Comparison of ENCODE assay signal across 27 mouse cellular contexts in genomic region chr4:117122209-117122608, GRCm38 (mm10). TPM values are rescaled to one million over a fixed set of nuclear protein-coding genes. Genes with fewer than 3 reads are reported as not detected.
A peak's percentile ranks its signal among the peaks of the same experiment; 100 is the strongest.
DNase-seq lines count a peak whose midpoint lies in the region; ATAC-seq and TF ChIP-seq lines count a peak whose summit lies in the region.
"Had no signal": no experiment of that assay in that cellular context is flagged by ENCODE, and none has a peak within 500 bp of the region (broad histone marks: within the 10 kb centered on the region; RNA-seq: fewer than 3 reads in every experiment).

No protein-coding gene starts in this region.

- no peak for TF ChIP-seq RAD21 in CH12.LX (IDR thresholded peaks at IDR 0.05; ENCODE audit: low read depth, low read length)

- H3K4me2 ChIP-seq in heart, embryonic 13.5 days = no peak overlapping the region
- peak overlapping the region; percentile 37 for H3K4me2 ChIP-seq in CH12.LX (ENCODE audit: insufficient read depth, low read depth, poor library complexity, severe bottlenecking)
- H3K4me2 ChIP-seq in intestine, embryonic 16.5 days (ENCODE audit: low read depth, low read length) = no peak overlapping the region
- H3K4me2 ChIP-seq: heart, embryonic 11.5 days; hindbrain, embryonic 14.5 days; limb, embryonic 13.5 days; liver, embryonic 13.5 days; neural tube, embryonic 15.5 days had no signal

- no peak for TF ChIP-seq POLR2A in CH12.LX (IDR thresholded peaks at IDR 0.05; ENCODE audit: low read depth, low read length)

- no peak overlapping the region for H3K4me3 ChIP-seq in heart, embryonic 13.5 days
- H3K4me3 ChIP-seq in CH12.LX (replicated peaks in 1 of 3; ENCODE audit: low read depth in 2 of 3, low read length in 2 of 3, poor library complexity in 1 of 3) (peak overlapping the region in 1 of 3 experiments; percentile 27), E14TG2a.4 (replicated peaks; ENCODE audit: low read length) (peak overlapping the region; percentile 94; the same call in 1 of the 2 replicates)
- no peak overlapping the region for H3K4me3 ChIP-seq in intestine, embryonic 16.5 days (ENCODE audit: low read length)
- H3K4me3 ChIP-seq: limb, embryonic 13.5 days; liver, embryonic 13.5 days; lung, embryonic 15.5 days had no signal

- dilution Hi-C loops in CH12.LX (cut with MboI; ENCODE audit: extremely low pct_ligation_motif_present, extremely low pct_unique_long_range_greater_than_20kb, low sequenced_read_pairs) = no loop called here

- H3K27me3 ChIP-seq in heart, embryonic 13.5 days (replicated peaks) = no peaks in the 10 kb centered on the region
- H3K27me3 ChIP-seq in CH12.LX (replicated peaks) (no peaks in the 10 kb centered on the region), E14TG2a.4 (ENCODE audit: insufficient read depth, low read length) (no peaks in the 10 kb centered on the region)
- no peaks in the 10 kb centered on the region for H3K27me3 ChIP-seq in intestine, embryonic 16.5 days (replicated peaks; ENCODE audit: control insufficient read depth, insufficient read depth, low read length)
- H3K27me3 ChIP-seq: limb, embryonic 13.5 days; liver, embryonic 13.5 days; lung, embryonic 15.5 days; neural tube, embryonic 15.5 days; Patski had no signal

- no peak for DNase-seq in heart, postnatal 36 days
- DNase-seq in CH12.LX (ENCODE audit: extremely low read depth) = no peak
- DNase-seq in induced T-regulatory cell, adult 2 months (ENCODE audit: low read depth) = peak; percentile 27
- no peak for DNase-seq in urinary bladder, postnatal 25 days (ENCODE audit: low spot score)
- no peak for DNase-seq in c-Kit-positive CD71-positive TER-119-positive erythroid progenitor cells, embryonic 14.5 days (ENCODE audit: low spot score)
- DNase-seq: adrenal gland, adult 2 months; cerebellum, postnatal 10 days; forebrain, postnatal 0 days; gastrocnemius, postnatal 36 days; heart, postnatal 14 days; kidney, adult 8-10 months; kidney, postnatal 14 days; liver, embryonic 13.5 days had no signal

- intact Hi-C loops in heart, postnatal 36 days (cut with DNase I) = no loop called here

- 0 out of 2 replicates have a peak overlapping the region, but pooled peaks have one; percentile 28 for H3K9ac ChIP-seq in heart, embryonic 13.5 days
- H3K9ac ChIP-seq in CH12.LX (ENCODE audit: insufficient read depth, low read depth) = peak overlapping the region; percentile 54; the same call in 1 of the 2 replicates
- no peak overlapping the region for H3K9ac ChIP-seq in intestine, embryonic 16.5 days (ENCODE audit: low read depth, low read length)
- H3K9ac ChIP-seq: forebrain, postnatal 0 days; hindbrain, embryonic 14.5 days; limb, embryonic 13.5 days; lung, embryonic 15.5 days; neural tube, embryonic 15.5 days had no signal

- peaks cover 8% of the 10 kb centered on the region; the same call in 1 of the 2 replicates for H3K79me2 ChIP-seq in CH12.LX (replicated peaks; ENCODE audit: control insufficient read depth, extremely low read depth, insufficient read depth, poor library complexity, severe bottlenecking)

- no peak overlapping the region for H3K27ac ChIP-seq in heart, embryonic 13.5 days (replicated peaks)
- peak overlapping the region; percentile 29; the same call in 1 of the 2 replicates for H3K27ac ChIP-seq in CH12.LX (ENCODE audit: insufficient read depth, low read depth)
- no peak overlapping the region for H3K27ac ChIP-seq in intestine, embryonic 16.5 days (ENCODE audit: low read length)
- H3K27ac ChIP-seq: hindbrain, embryonic 14.5 days; limb, embryonic 13.5 days; liver, embryonic 13.5 days; lung, embryonic 15.5 days; macrophage; neural tube, embryonic 15.5 days had no signal

- H3K36me3 ChIP-seq in heart, embryonic 13.5 days = no peaks in the 10 kb centered on the region
- peaks cover 5 to 19% of the 10 kb centered on the region in 2 experiments for H3K36me3 ChIP-seq in CH12.LX (replicated peaks in 1 of 2; ENCODE audit: control insufficient read depth in 1 of 2, insufficient read depth in 1 of 2, low read length in 1 of 2)
- peaks cover 55% of the 10 kb centered on the region for H3K36me3 ChIP-seq in E14TG2a.4 (ENCODE audit: insufficient read depth, low read length)
- H3K36me3 ChIP-seq in intestine, embryonic 16.5 days (ENCODE audit: control insufficient read depth, insufficient read depth, low read length) = no peaks in the 10 kb centered on the region
- H3K36me3 ChIP-seq: limb, embryonic 13.5 days; liver, embryonic 13.5 days; lung, embryonic 15.5 days had no signal

- WGBS in heart, embryonic 13.5 days = 77% methylated on average over 4 of the region's 4 CpGs
- WGBS in intestine, embryonic 16.5 days = 73% methylated on average over 4 of the region's 4 CpGs

- in situ Hi-C loops in CH12.LX (cut with MboI; ENCODE audit: low pct_ligation_motif_present, low pct_unique_long_range_greater_than_20kb, low sequenced_read_pairs) = no loop called here

- ATAC-seq in heart, embryonic 13.5 days (ENCODE audit: extremely low read depth, insufficient number of reproducible peaks, low FRiP score, low TSS enrichment) = no peak
- ATAC-seq in intestine, embryonic 16.5 days = no peak
- ATAC-seq: forebrain, postnatal 0 days; Patski had no signal

- no peaks in the 10 kb centered on the region for H3K9me3 ChIP-seq in heart, embryonic 13.5 days
- H3K9me3 ChIP-seq in CH12.LX (replicated peaks; ENCODE audit: low read length) (no peaks in the 10 kb centered on the region), E14TG2a.4 (ENCODE audit: low read length) (no peaks in the 10 kb centered on the region)
- no peaks in the 10 kb centered on the region for H3K9me3 ChIP-seq in intestine, embryonic 16.5 days (ENCODE audit: control insufficient read depth, low read length)
- H3K9me3 ChIP-seq: limb, embryonic 13.5 days; liver, embryonic 13.5 days; lung, embryonic 15.5 days; neural tube, embryonic 15.5 days had no signal

- TF ChIP-seq EP300 in CH12.LX (IDR thresholded peaks at IDR 0.05; ENCODE audit: low read length) = no peak

- H3K4me1 ChIP-seq in heart, embryonic 13.5 days = peaks cover 34% of the 10 kb centered on the region
- H3K4me1 ChIP-seq in CH12.LX (ENCODE audit: control insufficient read depth in 1 of 2, insufficient read depth in 2 of 2) = peaks cover 17 to 66% of the 10 kb centered on the region in 2 experiments
- H3K4me1 ChIP-seq in E14TG2a.4 (replicated peaks; ENCODE audit: low read depth, low read length) = peaks cover 82% of the 10 kb centered on the region
- H3K4me1 ChIP-seq in intestine, embryonic 16.5 days (ENCODE audit: control insufficient read depth, insufficient read depth, low read length) = peaks cover 27% of the 10 kb centered on the region

- TF ChIP-seq CTCF in CH12.LX (conservative IDR thresholded peaks at IDR 0.05 in 1 of 2, IDR thresholded peaks at IDR 0.05 in 1 of 2; ENCODE audit: low read depth in 2 of 2, low read length in 2 of 2) (no peak), E14TG2a.4 (conservative IDR thresholded peaks at IDR 0.05; ENCODE audit: low read length) (no peak)

TF ChIP-seq in CH12.LX, 34 proteins besides CTCF, POLR2A, EP300 and RAD21:
- TF ChIP-seq ZMIZ1 (IDR thresholded peaks at IDR 0.05; ENCODE audit: low read depth, low read length) (no peak), ETS1 (conservative IDR thresholded peaks at IDR 0.05; ENCODE audit: low read depth, low read length) (no peak), PAX5 (IDR thresholded peaks at IDR 0.05; ENCODE audit: low read length) (no peak), NELFE (IDR thresholded peaks at IDR 0.05; ENCODE audit: low read depth, low read length) (no peak), IRF4 (IDR thresholded peaks at IDR 0.05; ENCODE audit: low read depth, low read length) (no peak), MAFK (IDR thresholded peaks at IDR 0.05; ENCODE audit: insufficient replicate concordance, low read length) (no peak), JUND (conservative IDR thresholded peaks at IDR 0.05; ENCODE audit: low read depth, low read length) (no peak)

RNA-seq across cellular contexts. Expression of gene Btbd19, which starts 3.3 kb away (rescaled TPM):
- 2.8 and 3.1 TPM in 2 replicates for polyA plus RNA-seq in heart, embryonic 13.5 days (2015; fragmentation: Nextera tagmentation; extraction: Ambion mirVana)
- 1 to 10 TPM; 1.8 to 2.4 TPM for total RNA-seq in heart, postnatal 36 days (2021)
- total RNA-seq in CH12.LX (2012; rRNA removed) = 31.5 and 32.4 TPM in 2 replicates
- total RNA-seq in CH12.LX (2014; rRNA removed) = 49.7 and 51.1 TPM in 2 replicates
- polyA plus RNA-seq in CH12.LX (2012; ENCODE audit: insufficient read length, low read depth) = 32.9 and 36.3 TPM in 2 replicates
- 3.9 and 4.8 TPM in 2 replicates for polyA plus RNA-seq in intestine, embryonic 16.5 days (2015; fragmentation: Nextera tagmentation; extraction: Ambion mirVana)

RNA-seq across cellular contexts. Expression of gene Tctex1d4, which starts 4.4 kb away (rescaled TPM):
- not detected in 2 replicates for polyA plus RNA-seq in heart, embryonic 13.5 days (2015; fragmentation: Nextera tagmentation; extraction: Ambion mirVana)
- total RNA-seq in heart, postnatal 36 days (2021) = not detected
- total RNA-seq in CH12.LX (2012; rRNA removed) (0.55 and 0.98 TPM in 2 replicates), CH12.LX (2014; rRNA removed) (not detected in 2 replicates)
- polyA plus RNA-seq in CH12.LX (2012; ENCODE audit: insufficient read length, low read depth) = not detected in 2 replicates
- polyA plus RNA-seq in intestine, embryonic 16.5 days (2015; fragmentation: Nextera tagmentation; extraction: Ambion mirVana) = not detected in 2 replicates
- total RNA-seq: adrenal gland, adult 2 months; gastrocnemius, postnatal 36 days; heart, postnatal 14 days; left cerebral cortex, postnatal 14 days had no signal
- polyA plus RNA-seq: adrenal gland, adult 2 months; embryonic facial prominence, embryonic 11.5 days; forebrain, embryonic 11.5 days; heart, embryonic 11.5 days; intestine, embryonic 14.5 days; limb, embryonic 13.5 days; liver, embryonic 13.5 days; neural tube, embryonic 15.5 days had no signal

RNA-seq across cellular contexts. Expression of gene Plk3, which starts 11.6 kb away (rescaled TPM):
- 2.1 TPM in 2 replicates for polyA plus RNA-seq in heart, embryonic 13.5 days (2015; fragmentation: Nextera tagmentation; extraction: Ambion mirVana)
- 1 to 10 TPM; 1.2 to 2.4 TPM for total RNA-seq in heart, postnatal 36 days (2021)
- total RNA-seq in CH12.LX (2012; rRNA removed) (12.0 and 13.8 TPM in 2 replicates), CH12.LX (2014; rRNA removed) (8.6 and 8.8 TPM in 2 replicates)
- polyA plus RNA-seq in CH12.LX (2012; ENCODE audit: insufficient read length, low read depth) = 14.7 and 18.5 TPM in 2 replicates
- polyA plus RNA-seq in intestine, embryonic 16.5 days (2015; fragmentation: Nextera tagmentation; extraction: Ambion mirVana) = 2.5 and 4.1 TPM in 2 replicates

RNA-seq across cellular contexts. Expression of gene Ptch2, which starts 26.3 kb away (rescaled TPM):
- polyA plus RNA-seq in heart, embryonic 13.5 days (2015; fragmentation: Nextera tagmentation; extraction: Ambion mirVana) = 3.1 and 3.6 TPM in 2 replicates
- total RNA-seq in heart, postnatal 36 days (2021) = 1 to 10 TPM; 1.3 to 2.3 TPM
- 0.04 and 0.21 TPM in 2 replicates for total RNA-seq in CH12.LX (2012; rRNA removed)
- not detected in 2 replicates for total RNA-seq in CH12.LX (2014; rRNA removed)
- polyA plus RNA-seq in CH12.LX (2012; ENCODE audit: insufficient read length, low read depth) = 0.46 and 0.79 TPM in 2 replicates
- polyA plus RNA-seq in intestine, embryonic 16.5 days (2015; fragmentation: Nextera tagmentation; extraction: Ambion mirVana) = 6.2 and 6.4 TPM in 2 replicates
- polyA plus RNA-seq: macrophage had no signal

RNA-seq across cellular contexts. Expression of gene Rps8, which starts 33.8 kb away (rescaled TPM):
- polyA plus RNA-seq in heart, embryonic 13.5 days (2015; fragmentation: Nextera tagmentation; extraction: Ambion mirVana) = 616 and 654 TPM in 2 replicates
- total RNA-seq in heart, postnatal 36 days (2021) = 100 to 1,000 TPM; 550 to 602 TPM
- total RNA-seq in CH12.LX (2012; rRNA removed) = 5,379 and 5,435 TPM in 2 replicates
- total RNA-seq in CH12.LX (2014; rRNA removed) = 2,191 and 2,455 TPM in 2 replicates
- 1,480 and 1,967 TPM in 2 replicates for polyA plus RNA-seq in CH12.LX (2012; ENCODE audit: insufficient read length, low read depth)
- polyA plus RNA-seq in intestine, embryonic 16.5 days (2015; fragmentation: Nextera tagmentation; extraction: Ambion mirVana) = 811 and 851 TPM in 2 replicates
